Mouse (Mus musculus): ENCODE measurements around the gene Tjp1. TPM values are rescaled to one million over a fixed set of nuclear protein-coding genes. Genes with fewer than 3 reads are reported as not detected.

Tjp1 gene
- total RNA-seq, 2 experiments from 2014 or later = 112 to 129 TPM

DNA sequence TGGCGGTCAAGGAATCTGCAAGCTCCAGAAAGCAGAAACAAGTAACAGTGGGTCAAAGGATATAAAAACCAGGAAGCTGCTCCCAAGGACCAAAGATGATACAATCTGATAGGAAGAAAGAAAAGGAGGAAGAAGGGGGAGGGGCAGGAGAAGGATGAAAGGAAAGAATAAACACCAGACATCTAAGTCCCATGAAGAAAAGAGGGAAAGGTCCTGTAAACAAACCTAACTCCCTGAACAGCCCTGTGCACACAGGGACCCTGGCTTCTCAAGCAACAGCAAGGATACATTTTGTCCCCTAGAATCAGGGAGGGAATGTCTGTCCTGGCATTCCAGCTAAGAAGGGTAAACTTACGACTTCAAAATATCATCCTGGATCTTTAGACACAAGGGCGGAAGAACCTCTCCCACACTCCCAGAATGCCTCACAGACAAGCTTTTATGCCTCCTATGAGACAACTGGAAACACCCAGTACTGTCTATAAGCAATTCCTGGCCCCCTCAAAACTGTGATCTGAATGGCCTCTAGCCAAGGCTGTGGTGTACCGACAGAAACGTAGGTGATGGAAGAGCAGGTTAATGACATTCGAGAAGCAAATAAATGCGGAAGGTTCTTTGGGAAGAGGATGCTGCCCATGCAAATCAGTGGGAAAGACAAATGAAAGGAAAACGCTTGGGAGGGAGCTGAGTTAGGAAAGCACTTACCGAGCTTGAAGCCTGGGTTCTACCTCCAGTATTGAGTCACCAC is 148.6 kb downstream of the Tjp1 start:
- intact Hi-C loops (cut with DNase I) = no loop called here
- DNase-seq (ENCODE audit: extremely low spot score in 1 of 2, low spot score in 2 of 2) = no peak

DNA sequence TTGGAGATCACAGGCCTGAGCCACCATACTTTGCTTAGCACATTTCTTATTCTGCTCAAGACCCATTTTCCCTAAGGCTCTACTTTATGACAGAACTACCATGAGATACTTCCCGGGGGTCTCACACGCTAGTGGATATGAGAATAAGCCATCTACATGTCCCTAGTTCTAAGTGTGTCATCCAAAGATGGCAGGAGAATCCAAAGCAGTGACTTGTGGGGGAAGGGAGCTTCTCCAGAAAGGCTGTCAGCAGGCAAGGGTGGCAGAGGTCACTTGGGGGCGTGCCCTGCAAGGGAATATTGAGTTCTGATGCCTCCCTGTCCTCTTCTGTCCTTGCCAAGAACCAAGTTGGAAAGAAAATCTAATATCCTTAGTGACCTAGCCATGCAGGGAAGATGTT is 150.1 kb downstream of the Tjp1 start:
- DNase-seq (ENCODE audit: extremely low spot score in 1 of 2, low spot score in 2 of 2) = no peak
- intact Hi-C loops (cut with DNase I) = no loop called here

DNA sequence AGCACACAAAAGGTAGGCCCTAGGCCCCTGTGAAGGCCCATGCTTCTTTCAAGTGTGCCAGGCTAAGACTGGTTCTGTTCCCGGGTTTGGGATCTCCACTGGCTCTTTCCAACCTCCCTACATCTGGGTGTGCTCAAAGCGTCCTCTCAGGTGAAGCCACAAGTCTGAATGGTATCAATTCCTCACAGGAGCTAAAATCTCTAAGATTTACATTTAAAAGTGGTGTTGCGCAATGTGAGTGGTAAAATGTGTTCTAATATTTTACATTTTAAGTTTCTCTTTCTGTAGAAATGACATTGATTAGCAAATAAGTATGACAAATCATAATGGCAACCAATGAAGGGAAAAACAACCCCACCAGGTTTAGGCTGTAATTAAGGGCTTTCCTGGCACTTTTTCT is 152.0 kb downstream of the Tjp1 start:
- no peak for DNase-seq (ENCODE audit: extremely low spot score in 1 of 2, low spot score in 2 of 2)
- intact Hi-C loops (cut with DNase I) = no loop called here

DNA sequence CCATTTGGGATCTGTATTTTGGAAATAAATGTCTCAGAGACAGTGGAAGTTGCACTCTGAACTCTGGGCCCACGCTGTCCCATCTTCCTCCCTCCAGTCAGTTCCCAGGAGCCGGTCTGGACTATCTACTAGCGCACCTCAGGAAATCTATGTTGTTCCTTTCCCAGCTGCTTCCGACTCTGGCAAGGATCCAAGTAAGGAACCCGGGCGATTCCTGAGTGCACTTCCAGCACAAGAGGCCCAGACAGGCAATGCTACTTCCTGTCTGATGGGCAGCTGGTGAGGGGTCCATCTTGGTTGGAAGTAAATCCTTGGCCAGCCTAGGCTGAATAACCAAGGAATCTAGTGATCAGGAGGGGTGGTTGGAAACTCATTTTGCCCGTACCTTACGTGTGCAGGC is 152.4 kb downstream of the Tjp1 start:
- intact Hi-C loops (cut with DNase I) = no loop called here
- peak in 1 of 2 experiments; percentile 78 for DNase-seq (ENCODE audit: extremely low spot score in 1 of 2, low spot score in 2 of 2)

DNA sequence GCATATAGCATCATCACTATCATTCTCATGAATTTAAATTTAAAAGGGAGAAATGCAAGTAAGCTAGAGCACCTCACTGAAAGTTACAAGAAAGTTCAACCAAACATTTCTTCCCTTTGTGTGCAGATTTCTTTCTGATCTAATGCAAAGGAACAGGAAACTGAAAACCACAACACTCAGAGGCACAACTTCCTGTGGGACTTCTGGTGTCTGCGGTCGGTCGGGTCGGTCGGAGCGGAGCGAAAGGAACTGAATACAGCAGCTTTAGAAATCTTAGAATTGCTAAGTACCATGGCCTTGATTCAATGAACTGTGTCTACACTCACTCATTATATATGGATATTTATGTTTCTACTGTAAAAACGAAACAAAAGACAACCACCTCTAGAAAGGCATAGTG is 154.2 kb downstream of the Tjp1 start:
- intact Hi-C loops (cut with DNase I) = loop anchor here (5.0 kb wide), 1 partner anchor 44 kb away; no protein-coding TSS in a partner anchor
- DNase-seq (ENCODE audit: extremely low spot score in 1 of 2, low spot score in 2 of 2) = peak in 1 of 2 experiments; percentile 58

DNA sequence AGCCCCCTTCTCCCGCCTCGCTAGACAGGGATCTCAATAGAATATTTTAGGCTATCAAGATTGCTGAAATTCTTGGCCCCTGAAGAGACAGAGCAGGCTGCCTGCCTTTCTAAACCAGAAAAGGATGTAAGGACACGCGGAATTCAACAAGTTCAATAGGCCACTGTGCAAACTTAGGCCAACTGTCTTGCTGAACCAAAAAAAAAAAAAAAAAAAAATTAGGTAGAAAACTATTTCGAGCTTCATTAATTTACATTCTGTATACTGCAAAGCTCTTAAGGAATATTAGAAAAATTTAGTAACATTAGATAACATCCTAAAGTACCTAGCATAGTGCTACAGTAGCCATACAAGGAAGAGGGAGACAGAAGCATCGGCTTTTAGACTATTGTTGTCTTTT is 155.8 kb downstream of the Tjp1 start:
- intact Hi-C loops (cut with DNase I) = loop anchor here (5.0 kb wide), 1 partner anchor 46 kb away; no protein-coding TSS in a partner anchor
- no peak for DNase-seq (ENCODE audit: extremely low spot score in 1 of 2, low spot score in 2 of 2)

DNA sequence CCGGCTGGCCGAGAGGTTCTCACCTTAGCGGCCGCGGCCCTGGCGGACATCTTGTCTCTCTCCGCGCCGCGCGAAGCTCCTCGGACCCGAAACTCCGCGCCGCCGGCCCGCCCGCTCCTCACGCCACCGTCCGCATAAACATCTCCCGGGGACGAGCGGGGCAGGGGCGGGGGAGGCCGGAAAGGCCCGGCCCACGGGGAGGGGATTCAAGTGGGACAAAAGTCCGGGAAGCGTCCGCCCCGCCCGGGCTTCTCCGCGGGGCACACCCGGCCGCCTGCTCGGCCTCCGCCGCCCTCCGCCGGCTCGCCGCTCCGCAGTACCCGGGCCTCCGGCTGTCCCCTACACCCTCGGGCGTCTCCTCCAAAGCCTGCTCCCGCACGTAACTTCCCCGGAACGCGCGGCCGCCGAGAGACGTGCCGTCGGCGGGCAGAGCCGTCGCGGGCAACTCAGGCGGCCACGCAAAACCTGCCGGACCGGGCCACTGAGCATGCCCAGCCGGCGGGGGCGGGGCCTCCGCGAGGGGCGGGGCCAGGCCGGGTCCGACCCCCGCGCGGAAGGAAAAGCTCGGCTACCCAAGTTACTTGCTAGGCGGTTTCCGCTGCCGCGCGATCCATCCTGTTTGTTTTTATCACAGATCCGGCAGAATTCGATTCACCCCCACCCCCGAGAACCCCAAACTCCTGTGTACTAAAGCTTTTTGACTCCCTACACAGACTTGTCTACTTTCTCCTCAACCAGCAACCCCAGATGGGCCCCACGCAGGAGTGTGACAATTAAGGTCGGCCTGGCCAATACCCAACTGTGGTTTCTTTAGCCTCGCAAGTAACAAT is 156.6 kb downstream of the Tjp1 start:
- intact Hi-C loops (cut with DNase I) = loop anchor here (5.0 kb wide), 1 partner anchor 46 kb away; no protein-coding TSS in a partner anchor
- peak; percentile 81 to 93 for DNase-seq (ENCODE audit: extremely low spot score in 1 of 2, low spot score in 2 of 2)

DNA sequence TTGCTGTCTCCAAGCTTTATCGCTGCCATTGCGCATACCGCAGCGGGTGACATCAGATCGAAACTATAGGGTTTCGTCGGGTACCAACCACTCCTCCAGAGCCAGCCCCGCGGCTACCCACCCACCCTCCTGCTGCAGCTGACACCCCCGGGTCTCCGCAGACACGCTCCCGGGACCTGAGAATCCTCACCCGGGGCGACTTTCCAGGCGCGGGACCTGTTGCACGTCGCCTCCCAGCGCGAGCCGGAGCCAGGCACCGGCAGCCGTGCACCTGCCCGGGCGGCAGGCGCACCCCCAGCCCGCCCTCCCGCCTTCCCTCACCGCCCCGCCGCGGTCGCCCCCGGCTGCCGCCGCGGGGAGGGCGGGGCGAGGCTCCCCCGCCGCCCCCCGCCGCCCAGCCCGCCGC is 157.2 kb downstream of the Tjp1 start:
- intact Hi-C loops (cut with DNase I) = loop anchor here (5.0 kb wide), 1 partner anchor 47 kb away; no protein-coding TSS in a partner anchor
- DNase-seq (ENCODE audit: extremely low spot score in 1 of 2, low spot score in 2 of 2) = peak in 1 of 2 experiments; percentile 66

DNA sequence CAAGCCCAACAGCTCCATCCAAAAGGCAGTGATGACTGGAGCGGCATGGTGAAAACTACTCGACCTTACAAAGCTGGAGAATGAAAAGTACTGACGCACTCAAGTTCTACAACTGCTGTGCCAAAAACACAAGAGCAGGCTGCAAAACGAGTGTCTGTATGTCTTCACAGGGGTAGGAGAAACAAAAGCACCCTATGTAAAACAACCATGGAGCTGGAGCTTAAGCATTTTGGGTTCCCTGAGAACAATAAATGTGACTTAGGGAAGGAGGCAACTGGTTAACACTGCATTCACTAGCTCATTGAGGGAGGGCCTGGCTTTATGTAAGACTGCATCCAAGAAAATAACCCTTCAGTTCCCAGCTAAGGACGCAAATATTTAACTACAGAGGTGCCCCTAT is 158.5 kb downstream of the Tjp1 start:
- no peak for DNase-seq (ENCODE audit: extremely low spot score in 1 of 2, low spot score in 2 of 2)
- intact Hi-C loops (cut with DNase I) = no loop called here

DNA sequence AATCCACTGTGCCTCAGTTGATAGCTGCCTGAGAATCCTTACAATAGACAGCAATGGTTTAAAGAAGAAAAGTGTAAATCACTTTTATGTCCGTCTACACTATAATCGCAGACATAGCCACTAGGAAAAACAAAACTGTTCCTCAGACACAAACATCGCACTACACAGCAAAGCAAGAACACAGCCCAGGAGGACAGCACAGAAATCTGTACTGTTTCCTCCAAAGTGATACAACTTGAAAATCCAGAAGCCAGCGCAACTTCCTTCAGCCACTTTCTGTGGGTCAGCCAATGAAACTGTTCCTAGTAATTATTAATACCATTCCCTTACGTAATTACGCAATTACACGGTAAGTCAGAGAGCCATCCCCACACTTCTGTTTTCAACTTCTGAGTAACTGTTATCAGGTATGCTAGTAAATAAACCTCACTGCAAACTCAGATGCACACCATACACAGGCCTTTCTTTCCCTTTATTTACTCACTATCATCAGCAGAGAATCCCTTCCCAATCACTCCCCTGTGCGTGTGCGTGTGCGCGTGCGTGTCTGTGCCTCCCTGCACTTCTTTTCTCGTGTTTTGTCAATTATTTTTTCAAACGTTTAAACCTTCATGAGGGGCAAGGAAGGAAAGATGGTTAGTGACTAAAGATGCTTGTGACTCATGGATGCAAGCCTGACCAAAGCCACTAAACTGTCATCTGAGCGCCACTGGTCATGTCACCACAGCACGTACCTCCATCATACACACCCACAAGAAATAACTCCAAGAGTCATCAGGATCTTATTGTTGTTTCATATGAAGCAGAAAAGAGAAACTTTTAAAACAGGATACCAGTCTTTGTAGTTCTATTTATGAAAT is 160.0 kb downstream of the Tjp1 start:
- intact Hi-C loops (cut with DNase I) = no loop called here
- no peak for DNase-seq (ENCODE audit: extremely low spot score in 1 of 2, low spot score in 2 of 2)

DNA sequence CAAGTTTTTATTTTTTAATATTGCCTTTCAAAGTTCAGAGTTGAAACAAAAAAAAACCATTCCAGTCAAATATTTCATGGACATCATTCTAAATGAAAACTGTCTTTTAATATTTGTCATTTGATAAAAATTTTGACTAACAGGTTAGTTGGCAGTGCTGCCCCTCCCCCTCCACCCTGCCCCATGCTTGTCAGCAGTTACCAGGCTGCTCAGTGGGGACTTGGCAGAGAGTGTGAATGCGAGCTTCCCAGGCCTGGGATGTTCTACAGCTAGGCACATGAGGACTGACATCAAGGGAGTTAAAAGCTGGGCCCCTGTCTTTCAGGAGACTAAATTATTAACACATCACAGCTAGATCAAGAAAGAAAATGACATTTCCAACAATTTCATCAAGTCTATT is 161.4 kb downstream of the Tjp1 start:
- no peak for DNase-seq (ENCODE audit: extremely low spot score in 1 of 2, low spot score in 2 of 2)
- intact Hi-C loops (cut with DNase I) = no loop called here

DNA sequence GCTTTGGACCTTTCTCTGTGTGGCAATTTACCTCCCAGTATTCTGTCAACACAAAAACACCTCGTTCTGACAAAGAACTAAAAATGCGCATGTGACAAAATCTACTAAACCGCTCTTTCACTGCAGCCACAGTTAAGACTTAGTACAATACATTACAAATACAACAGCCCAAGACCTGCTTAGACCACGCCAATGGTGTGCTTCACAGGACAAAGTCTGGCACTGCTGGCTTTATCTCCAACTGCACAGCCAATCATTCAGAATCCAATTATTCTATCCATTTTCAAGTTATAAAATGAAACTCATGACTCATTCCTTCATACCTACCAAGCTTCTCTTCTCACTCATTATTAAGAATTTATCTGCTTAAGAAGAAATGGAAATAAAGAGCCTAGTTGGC is 162.0 kb downstream of the Tjp1 start:
- no peak for DNase-seq (ENCODE audit: extremely low spot score in 1 of 2, low spot score in 2 of 2)
- intact Hi-C loops (cut with DNase I) = no loop called here

DNA sequence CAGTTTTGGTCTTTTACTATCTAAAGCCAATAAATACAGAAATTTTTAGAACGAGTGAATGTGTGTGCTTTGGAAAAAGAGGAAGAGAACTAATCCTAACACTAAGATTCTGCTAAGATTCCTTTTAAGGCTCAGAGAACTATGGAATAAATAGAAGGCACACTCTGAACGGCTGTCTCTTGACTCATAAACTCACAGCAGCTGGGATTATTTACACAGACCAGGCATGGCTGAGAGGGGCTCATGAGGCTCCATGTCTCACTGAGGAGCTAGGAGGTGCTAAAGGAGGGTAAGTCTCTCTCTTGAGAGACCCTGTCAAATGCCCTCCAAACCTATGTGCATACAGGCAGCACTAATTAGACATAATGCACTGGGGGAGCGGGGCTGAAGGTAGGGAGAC is 167.3 kb downstream of the Tjp1 start:
- intact Hi-C loops (cut with DNase I) = no loop called here
- DNase-seq (ENCODE audit: extremely low spot score in 1 of 2, low spot score in 2 of 2) = no peak

DNA sequence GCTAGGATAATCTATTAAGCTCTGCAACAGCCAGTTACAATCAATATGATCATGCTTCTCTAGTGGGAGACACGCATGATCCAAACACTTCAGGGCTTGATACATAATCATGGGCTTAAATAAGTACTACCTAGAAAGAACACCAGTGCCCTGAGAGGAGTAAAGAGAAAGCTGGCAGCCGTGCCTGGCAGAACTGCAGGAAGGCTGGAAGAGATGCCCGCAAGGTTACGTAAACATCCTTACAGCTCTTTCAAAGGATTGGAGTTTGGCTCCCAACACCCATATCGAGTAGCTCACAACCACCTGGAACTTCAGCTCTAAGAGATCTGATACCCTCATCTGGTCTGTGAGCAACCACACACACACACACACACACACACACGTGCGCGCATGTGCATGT is 167.8 kb downstream of the Tjp1 start:
- DNase-seq (ENCODE audit: extremely low spot score in 1 of 2, low spot score in 2 of 2) = no peak
- intact Hi-C loops (cut with DNase I) = no loop called here

DNA sequence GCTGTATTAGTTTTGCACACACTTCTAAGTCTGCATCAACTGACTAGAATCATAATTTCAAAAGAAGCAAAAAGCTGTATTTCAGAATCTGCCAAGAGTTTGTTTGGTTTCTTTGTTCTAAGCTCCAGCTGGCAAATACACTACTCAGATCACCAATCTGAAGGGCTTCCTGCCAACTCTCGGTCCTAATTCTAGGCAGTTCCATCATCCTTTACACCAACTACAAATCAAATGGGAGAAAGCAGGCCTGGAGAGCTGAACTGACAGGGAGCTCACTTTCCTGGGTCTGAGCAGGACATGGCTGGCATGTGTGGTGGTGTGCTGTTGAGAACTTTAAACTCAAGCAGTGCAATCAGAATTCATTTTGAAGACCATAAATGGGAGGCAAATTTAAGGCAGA is 170.0 kb downstream of the Tjp1 start:
- peak; percentile 60 to 65 for DNase-seq (ENCODE audit: extremely low spot score in 1 of 2, low spot score in 2 of 2)
- intact Hi-C loops (cut with DNase I) = no loop called here

DNA sequence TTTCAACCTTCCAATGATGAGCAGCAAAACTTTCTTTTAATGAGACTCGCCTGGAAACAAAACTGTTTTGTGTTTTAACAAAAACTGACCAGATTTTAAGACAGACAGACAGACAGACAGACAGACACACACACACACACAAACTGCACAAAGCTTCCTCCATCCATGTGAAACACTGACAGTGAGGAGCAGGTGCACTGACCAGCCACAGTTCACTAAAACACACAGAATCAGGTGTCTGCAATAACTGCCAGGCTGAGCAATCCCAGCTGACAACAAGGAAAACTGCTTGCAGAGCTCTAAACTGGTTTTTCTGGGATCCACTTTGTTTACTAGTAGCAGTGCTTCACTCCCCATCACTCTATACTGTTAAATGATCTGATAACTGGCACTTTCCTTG is 171.4 kb downstream of the Tjp1 start:
- DNase-seq (ENCODE audit: extremely low spot score in 1 of 2, low spot score in 2 of 2) = no peak
- intact Hi-C loops (cut with DNase I) = no loop called here

DNA sequence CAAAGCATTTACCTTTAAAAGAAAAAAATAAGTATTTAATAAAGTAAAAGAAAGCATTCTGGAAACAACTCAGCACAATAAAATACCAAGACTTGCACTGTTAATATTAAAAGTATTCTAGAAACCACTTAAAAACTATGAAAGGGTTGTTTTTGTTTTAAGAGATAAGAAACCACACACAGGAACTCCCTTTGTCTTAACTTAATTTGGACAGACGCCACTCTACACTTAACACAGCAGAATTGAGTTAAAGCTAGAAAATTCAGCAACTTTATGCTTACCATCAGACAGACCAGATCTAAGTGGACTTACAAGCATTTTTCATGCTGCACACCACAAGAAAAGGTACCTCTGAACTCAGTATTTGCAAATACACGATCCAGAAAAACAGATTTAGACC is 172.7 kb downstream of the Tjp1 start:
- intact Hi-C loops (cut with DNase I) = no loop called here

DNA sequence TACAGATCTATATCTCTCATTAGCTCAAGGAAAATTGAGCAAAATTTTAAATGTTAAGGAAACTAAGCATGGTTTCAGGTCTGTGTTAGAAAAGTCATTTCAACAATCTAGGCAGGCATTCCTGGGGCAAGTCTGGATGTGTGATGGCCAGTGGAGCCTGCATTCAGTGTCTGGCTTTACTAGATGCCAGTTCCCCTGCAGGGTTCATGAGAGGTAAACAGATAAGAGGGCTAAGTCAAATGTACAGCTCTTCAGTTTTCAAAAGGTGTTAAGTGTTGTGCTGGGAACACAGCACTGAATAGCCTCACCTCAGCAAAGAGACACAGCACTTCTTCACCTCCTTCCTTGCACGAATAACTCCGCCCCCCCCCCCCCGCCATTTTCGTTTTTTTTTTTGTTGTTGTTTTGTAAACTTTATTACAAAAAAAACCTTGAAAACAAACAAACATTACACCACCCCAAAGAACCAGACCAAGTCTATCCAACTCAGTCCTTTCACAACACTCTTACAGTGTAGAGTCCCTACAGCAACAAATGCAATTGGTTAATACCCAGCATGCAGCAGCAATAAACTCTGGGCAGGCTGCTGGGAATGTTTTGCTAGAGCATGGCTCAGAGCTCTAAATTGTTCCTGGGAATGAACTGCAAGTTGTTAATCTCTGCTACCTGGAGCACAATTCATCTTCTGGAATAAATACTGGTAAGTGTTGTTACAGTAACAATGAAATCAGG is 177.1 kb downstream of the Tjp1 start:
- intact Hi-C loops (cut with DNase I) = no loop called here
- DNase-seq (ENCODE audit: extremely low spot score in 1 of 2, low spot score in 2 of 2) = no peak

More for the DNA sequence above, 172.7 kb downstream of the Tjp1 start:
- no peak for DNase-seq (ENCODE audit: extremely low spot score in 1 of 2, low spot score in 2 of 2)

DNA sequence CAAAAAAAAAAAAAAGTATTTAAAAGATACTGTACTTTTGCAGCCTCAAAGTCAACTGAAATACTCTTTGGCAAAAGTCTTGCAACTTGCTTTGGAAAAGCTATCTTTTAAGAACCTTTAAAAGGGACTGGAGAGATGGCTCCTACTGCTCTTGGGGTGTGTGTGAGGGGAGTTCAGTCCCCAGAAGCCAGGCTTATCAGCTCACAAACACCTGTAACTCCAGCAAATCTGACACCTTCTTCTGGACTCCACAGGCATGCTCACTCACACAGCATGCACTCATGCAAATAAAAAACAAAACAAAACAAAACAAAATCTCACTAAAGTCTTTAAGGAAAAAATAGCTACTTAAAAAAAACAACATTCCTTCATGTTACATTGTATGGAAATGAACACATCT is 179.0 kb downstream of the Tjp1 start:
- intact Hi-C loops (cut with DNase I) = no loop called here
- no peak for DNase-seq (ENCODE audit: extremely low spot score in 1 of 2, low spot score in 2 of 2)

All from left cerebral cortex, postnatal 10 days (tissue).